Mouse (Mus musculus): ENCODE data around the gene Bfsp1.

Gene Bfsp1

DNA sequence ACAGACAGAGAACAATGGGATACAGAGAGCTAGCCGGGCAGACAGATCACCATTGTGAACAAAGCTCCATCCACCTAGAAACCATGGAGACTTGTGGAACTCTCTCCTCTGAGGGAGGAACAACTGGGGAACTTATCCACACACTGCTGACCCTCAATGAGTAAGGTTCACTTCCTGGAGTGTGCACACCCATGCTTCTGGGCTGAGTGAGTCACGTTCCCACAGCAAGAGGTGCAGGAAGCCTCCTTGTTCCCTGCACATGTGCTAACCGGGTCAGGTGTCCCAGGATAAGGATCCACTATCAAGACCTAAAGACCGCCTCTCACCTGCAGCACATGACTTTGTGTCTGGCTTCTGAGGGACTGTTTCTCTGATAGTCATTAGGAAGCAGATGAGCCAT is 9.5 kb downstream of the Bfsp1 start:
- no peak for DNase-seq (ENCODE audit: low spot score in 2 of 2)

DNA sequence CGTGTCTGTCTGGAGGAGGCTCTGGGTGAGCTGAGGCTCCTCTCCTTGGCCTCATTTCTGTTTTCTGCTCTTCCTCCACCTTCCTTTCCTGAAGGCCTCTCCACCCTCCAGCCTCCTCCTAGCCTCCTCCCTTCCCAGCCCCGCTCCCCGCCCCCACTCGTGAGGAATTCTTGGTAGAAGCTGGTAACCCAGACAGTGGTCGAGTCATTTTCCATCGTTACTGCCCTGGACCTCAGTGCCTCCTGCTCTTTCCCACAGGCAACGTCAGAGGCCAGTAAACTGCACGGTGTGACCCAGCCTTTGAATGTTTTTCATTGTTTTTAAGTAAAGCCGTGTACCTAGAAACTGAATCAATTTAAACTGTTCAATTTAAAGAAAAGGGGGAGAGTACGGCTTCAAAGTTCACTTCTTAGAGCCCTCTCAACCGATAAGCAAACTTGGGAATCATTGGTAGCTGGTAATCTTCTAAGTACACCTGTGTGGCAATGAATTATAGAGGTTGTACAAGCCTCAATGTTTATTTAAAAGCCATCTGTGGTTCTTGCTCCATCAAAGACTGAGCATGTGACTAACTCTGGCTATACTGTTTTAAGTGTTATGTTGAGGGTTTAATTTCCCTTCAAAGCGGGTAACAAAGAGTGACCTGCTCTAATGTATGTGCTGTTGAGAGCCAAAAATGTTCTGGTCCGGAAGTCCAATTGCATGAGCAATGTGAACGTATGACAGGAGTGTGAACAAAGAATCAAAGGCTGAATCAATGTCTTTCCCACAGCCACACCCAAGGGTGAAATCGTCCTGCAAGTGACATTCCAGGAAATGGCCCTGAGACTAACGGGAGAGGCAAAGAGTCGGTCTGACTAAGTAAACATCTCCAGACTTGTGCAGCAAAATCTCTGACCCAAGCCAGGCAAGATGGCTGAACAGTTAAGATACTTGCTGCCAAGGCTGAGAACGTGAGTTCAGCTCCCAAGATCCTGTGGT is 10.4 kb downstream of the Bfsp1 start:
- DNase-seq (ENCODE audit: low spot score in 2 of 2): no peak

DNA sequence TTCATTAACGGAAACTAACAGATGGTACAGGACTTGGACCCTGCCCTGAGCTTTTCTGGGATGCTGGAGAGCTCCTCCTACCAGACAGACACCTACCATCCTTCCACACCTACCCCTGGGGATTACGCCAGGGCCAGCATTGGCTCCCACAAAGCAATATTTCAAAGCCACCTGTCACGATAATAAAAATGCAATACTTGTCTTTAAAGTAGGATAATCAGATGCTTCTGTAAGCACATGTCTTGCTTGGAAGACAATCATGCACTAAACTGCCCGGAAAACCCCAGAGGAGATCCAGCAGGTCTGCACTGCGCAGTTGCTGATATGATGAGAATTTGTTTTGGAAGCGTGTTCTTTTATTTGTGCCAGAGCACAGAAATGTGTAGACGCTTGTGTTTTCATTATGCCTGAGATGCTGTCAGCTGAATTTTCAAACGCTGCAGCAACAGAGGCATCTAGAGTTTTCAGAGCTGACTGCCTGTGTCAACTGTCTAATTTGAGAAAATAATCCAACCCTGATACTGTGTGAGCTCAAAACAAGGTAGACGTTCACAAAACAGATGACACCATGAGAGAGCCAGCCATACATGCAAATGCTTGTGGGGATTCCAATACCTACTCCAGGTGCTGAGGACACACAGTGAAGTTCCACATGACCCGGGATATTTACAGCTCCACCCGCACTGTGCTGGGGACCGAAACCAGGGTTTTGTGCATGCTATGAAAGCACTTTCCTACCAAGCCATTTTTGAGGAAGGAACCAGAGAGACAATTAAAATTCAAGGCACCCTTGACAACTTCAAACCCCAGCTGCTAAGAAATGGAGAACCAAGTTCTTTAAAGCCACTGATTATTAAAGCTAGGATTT is 11.4 kb downstream of the Bfsp1 start:
- peak in 1 of 2 experiments; percentile 47 for DNase-seq (ENCODE audit: low spot score in 2 of 2)

DNA sequence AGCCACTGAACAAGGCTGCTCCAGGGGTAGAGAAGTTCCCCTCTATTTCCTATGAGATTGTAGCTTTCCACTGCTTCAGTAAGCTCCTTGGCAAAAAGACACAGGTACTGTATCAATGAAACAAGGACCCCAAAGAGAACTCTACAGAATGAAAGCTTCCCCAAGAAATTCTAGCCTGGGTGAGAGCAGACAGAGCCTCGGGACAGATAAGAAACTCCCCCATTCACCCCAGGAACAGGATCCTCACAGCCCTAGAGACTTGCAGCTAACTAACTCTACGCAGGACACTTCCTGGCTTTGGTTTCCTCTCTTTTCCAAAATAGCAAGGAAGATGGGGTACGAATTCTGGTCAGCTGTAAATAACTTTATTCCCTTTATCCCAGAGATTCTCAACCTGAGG is 15.7 kb downstream of the Bfsp1 start:
- no peak for DNase-seq (ENCODE audit: low spot score in 2 of 2)

DNA sequence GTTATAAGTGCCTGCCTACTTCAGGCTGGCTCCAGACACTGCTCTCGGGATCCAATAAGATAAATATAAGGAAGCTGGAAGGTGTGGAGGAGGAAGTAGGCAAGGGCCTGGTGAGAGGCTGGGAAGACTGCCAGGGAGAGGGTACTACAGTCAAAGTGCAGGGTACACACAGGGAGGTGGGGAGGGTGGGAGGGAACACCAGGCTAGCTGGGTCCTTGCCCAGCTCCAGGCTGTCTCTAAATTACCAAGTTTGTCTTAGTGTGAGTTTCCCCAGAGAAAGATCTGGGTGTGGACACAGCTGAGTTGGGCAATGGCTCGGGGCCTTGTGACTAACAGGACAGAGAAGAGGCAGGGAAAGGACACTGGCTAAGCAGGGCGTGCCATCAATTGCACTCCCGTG is 16.2 kb downstream of the Bfsp1 start:
- DNase-seq (ENCODE audit: low spot score in 2 of 2): peak; percentile 46 to 50

DNA sequence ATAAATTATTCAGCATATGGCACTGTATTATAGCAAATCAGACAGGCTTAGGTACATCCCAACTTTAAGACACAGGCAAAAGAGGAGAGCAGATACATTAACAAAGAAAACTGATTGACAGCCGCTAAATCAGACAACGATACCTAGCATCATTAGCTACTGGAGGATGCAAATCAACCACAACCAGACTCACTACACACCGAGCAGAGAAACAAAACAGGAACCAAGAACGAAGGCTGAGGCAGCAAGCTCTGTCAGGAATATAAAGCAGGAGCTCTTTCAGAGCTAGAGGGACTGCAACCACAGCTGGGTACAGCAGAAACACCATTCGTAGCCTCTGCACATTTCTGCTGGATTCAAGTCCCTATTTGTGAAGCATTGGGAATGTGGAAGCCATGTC is 18.2 kb downstream of the Bfsp1 start:
- DNase-seq (ENCODE audit: low spot score in 2 of 2): no peak

DNA sequence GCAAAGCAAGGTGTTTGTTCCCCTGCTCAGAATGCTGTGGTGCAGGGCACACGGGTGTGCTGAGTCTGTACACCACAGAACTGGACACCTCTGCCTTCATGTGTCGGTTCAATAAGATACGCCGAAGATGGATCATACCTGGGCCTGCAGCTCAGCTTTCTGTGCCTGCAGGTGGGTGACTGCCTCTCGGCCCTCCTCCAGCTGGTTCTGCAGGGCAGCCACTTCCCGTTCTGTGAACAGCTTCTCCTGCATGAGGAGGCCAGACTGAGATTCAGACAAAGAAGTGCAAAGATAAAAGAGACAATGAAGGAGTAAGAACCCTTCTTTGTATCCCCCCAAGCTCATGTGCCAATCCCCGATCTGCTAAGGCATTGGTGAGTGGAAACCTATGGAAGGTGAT is 21.4 kb downstream of the Bfsp1 start:
- no peak for DNase-seq (ENCODE audit: low spot score in 2 of 2)

DNA sequence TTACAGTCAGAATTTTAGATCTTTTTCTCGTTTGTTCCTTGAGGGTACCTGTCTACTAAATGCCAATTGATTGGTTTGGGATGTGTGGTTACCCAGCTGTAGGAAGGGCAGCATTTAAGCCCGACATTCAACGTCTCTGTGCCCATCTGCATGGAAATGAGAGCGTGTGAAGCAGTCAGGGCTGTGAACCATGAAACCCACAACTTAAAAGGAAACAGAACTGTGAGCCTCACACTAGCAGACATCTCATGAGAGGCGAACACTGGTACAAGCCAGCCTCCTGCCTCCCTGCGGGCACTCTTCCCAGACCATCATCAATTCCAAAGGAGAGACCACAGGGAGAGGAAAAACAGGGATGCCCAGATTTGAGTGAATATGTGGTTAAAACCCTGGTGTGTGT is 22.1 kb downstream of the Bfsp1 start:
- DNase-seq (ENCODE audit: low spot score in 2 of 2): no peak

DNA sequence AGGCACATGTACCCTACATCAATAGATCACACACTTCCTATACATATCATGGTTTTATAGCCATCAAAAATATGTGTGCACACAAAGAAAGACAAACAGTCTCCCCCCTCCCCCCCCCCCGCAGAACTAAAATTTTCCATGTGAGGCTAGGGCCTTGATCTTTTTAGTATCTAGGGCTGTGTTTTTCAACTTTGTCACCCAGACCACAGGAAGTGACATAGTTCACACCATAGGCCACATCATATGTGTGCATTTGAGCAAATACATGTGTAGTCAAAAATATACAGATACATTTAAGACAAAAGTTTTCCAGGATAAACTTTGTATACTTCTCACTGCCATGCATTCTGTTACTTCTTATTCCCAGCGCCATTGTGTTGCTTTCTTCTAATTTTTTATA is 23.5 kb downstream of the Bfsp1 start:
- DNase-seq (ENCODE audit: low spot score in 2 of 2): no peak

DNA sequence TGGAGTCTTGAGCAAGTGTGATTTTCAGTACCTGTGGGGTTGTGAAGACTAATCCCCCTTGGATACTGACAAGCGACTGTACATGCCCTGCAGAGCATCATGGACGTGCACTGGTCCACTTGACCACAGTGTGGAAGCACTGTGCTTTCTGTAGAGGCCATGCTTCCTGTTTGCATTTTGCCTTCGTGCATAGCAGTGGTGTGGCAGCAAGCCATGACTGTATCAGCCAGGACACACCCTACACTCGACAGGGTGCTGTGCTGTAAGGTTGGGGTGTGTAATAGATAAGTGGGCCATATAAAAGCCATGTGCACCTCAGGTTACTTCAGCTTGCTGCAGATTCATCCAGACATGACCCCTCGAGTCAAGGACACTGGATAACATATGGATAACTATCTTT is 24.3 kb downstream of the Bfsp1 start:
- DNase-seq (ENCODE audit: low spot score in 2 of 2): no peak

DNA sequence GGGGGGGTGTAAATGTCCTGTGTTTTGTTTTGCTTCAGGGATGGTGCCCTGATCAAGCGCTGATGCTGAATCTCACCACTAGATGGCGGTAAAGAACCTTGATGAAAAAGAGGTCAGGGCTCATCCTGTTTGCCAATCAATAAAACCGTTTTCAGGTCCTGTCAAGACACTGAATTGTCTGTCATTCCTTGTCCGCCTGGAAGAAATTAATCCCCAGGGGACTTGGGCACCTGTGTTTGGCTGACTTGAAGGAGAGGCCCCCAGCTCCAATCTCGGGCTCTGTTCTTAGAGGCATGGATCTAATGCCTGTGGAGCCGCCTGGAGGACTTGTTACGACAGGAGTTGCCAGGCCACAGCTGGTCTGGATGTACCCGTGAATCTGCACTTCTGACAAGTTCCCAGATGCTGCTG is 25.7 kb downstream of the Bfsp1 start:
- DNase-seq (ENCODE audit: low spot score in 2 of 2): peak; percentile 68 to 75

DNA sequence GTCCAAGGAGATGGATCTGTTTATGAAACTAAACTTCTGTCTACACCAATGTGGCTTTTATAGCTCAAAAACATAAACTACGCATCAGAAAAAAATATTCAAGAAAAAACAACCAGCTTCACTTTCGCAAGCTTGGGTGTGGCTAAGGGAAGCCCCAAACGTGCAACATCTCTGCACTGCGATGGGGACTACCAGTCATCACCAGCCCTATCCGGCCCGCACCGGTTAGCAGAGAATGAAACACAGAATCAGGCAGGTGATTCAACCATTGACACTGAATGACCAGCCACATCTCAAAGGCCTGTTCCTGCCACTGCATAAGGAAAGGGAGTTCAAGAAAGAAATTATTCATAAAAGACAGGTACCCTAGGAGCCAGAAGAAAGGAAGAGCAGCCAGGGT is 27.2 kb downstream of the Bfsp1 start:
- no peak for DNase-seq (ENCODE audit: low spot score in 2 of 2)

DNA sequence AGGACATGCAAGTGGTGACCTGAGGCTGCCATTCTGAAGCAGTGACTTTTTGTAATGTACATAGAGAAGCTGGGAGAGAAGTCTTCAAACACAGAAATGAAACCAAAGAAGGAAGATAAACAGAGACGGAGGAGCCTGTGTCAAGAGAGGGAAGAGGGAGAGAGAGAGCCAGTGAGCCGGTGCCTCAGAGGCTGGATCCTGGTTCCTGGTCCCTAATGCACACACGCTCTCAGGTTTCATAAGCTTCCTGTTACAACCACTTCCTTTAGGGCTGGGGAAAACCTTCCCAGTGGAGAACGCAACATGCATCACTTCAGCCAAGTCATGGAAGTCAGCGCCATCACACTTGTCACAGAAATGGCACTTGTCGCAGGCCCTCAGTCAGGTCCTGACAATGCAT is 28.9 kb downstream of the Bfsp1 start:
- no peak for DNase-seq (ENCODE audit: low spot score in 2 of 2)

DNA sequence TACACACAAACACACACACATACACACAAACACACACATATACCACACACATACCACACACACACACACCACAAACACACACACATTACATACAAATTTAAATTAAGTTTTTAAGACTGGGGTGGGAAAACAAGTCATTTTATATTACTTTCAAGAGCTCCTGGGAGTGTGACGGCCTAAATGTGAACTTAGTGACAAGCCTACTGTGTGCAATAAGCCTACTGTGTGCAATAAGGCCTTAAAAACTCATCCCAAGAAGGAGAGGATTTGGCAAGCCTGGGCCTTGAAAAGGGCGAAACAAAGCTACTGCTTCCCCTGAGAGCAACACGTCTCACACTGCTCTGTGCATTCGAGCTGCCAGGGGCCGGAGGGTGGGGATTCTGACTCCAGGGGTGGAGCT is 30.3 kb downstream of the Bfsp1 start:
- DNase-seq (ENCODE audit: low spot score in 2 of 2): no peak

DNA sequence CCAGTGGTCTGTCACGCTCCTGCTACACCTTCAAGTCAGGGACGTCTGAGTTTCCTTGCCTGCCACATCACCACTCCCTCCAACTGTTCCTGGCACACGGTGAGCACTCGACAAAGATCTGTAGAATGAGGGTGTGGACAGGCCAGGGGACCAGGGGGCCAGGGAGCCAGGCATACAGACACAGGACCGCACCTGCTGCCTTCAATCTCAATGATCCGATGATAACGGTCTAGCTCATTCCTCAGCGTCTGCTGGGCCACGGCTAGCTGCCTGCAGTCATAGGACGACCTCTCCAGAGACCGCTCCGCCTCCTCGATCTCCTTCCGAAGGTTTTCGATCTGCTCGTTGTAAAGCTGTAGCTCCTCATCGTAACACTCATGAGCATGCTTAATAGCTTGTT is 31.3 kb downstream of the Bfsp1 start:
- no peak for DNase-seq (ENCODE audit: low spot score in 2 of 2)

DNA sequence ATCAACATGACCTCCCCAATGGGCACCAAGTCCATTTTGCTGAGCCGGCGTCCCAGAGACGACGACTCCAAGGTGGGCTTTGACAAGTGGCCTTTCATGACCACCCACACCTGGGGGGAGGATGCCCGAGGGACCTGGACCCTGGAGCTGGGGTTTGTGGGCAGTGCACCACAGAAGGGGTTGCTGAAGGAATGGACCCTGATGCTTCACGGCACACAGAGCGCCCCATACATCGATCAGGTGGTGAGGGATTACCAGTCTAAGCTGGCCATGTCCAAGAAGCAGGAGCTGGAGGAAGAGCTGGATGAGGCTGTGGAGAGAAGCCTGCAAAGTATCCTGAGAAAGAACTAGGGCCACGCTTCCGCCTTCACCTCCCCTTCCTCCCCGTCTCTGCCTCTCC is 49.5 kb downstream of the Bfsp1 start:
- no peak for DNase-seq (ENCODE audit: low spot score in 2 of 2)

DNA sequence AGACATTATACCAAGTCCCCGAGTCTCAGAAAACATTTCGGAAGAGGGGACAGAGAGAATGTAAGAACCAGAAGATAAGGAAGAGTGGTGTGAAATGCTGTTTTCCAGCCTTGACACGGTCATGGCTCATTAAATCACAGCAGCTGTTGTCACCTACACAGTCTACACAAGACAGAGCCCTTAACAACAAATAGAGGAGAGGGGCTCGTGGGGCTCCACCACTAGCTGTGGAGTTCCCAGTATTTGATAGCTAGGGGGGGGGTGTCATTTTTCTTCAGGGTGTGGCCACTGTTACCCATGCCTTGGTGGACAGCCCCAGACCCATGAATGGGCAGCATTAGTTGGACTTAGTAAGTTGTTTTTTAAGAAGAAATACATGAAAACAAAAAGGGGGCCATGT is 50.7 kb downstream of the Bfsp1 start:
- no peak for DNase-seq (ENCODE audit: low spot score in 2 of 2)

DNA sequence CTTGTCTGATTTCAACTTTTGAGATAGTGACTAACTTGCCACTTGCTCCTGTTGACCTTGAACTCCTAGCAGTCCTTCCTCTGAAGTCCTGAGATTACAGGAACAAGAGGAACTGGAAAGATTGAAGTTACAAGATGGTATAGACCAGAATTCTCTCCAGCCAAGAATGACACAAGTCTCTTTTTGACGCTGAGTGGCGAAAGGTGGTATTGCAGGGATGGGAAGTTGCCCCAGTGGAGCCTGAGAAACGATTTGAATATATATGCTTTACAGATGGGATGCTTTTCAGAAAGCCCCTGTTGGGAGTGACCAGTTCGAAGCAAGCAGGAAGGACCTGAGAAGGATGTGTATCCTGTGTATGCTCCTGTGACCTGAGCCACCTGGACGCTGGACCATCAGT is 54.2 kb downstream of the Bfsp1 start:
- DNase-seq (ENCODE audit: low spot score in 2 of 2): no peak

DNA sequence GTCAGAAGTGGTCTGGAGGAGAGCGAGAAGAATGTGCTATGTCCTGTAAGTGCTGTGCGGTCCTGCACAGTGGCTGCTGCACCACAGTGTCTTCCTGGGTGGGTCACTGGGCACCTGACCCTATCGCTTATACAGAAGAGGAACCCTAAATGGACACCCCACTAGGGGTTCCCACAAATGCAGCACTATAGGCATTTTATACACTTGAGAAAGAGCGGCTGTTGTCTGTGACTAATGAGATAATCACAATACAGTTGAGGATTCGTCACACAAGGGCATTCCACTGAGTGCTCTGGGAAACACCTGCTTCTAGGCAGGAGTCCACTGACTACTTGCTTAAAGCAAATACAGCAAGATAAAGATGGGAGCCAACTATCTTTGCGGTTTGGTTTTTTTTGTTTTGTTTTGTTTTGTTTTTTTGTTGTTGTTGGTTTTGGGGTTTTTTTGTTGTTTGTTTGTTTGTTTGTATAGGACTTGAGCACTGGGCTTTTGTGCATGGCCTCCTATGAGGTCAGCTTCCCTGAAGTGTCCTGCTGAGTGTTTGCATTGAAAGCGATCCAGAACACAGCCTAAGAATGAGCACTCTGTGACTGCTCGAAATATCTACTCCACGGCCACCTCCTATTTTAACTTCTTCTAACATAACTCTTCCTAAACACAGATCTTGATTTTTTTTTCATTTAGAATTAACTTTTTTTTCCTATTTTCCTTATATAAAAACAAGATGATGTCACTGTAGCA is 55.9 kb downstream of the Bfsp1 start:
- no peak for DNase-seq (ENCODE audit: low spot score in 2 of 2)

DNA sequence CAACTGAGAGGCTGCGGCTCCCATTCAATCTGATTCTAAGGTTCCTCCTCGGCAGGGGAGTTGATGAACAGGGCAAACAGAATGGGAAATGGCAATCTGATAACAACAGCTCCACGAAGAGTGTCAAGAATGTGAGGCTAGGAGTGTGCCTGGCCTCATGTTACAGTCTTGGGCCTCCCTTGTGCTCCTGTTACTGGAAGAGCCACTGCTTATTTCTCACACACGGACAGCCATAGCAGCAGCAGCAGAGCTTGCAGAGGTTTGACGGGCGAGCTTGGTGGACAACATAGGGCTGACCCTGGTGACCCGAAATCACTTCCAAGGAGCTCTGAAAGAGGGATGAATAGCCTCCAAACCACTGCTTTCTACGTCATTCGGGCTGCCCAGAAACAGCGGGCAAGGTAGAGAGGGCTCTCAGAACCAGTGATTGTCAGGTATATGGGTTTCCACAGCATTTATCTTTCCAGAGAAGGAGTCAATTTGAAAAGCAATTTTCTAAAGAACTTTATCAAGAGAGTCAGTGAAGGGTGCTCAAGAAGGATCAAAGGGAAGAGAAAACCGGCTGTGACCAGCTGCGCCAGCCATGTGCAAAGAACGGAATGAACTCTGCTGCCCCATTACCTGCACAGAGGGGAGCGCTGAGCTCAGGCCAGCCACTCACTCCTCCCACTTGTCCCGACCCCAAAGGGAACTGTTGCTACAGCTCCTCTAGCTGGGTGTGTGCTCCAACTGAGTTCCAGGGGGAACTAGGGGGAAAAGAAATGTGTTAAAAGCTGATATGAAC is 56.6 kb downstream of the Bfsp1 start:
- DNase-seq (ENCODE audit: low spot score in 2 of 2): no peak

DNA sequence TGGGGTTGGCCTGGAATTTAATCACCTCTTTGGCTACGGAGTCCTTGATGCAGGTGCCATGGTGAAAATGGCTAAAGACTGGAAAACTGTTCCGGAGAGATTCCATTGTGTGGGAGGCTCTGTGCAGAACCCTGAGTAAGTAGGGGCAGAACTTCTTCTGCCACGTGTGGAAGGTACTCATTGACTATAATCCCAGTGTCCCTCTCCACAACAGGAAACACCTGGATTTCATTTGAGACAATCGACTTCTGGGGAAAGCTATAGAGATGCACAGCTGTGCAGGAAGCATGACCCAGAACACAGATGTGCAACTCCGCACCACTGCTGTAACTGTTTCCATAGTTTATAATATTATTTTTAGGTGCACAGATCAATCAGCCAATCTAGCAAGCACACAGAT is 61.9 kb downstream of the Bfsp1 start:
- DNase-seq (ENCODE audit: low spot score in 2 of 2): peak in 1 of 2 experiments; percentile 2
